Comparison of ENCODE assay signal across 12 mouse cellular contexts in the genomic region with DNA sequence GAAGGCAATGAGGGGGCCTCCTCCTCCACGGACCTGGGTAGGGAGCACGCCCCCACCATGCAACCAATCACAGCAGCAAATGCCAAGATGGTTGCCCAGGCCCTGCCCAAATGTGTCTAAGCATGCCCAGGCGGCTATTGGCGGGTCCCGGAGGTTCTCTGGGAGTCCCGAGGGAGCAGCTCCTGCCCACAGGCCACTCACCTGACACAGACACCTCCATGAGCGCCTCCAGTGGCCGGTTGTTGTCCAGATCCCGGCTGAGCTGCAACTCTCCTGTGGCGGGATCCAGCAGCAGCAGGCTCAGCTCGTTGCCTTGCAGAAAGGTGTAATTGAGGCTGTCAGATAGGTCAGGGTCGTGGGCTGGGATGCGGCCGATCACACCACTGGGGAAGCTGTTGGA. TPM values are rescaled to one million over a fixed set of nuclear protein-coding genes. Genes with fewer than 3 reads are reported as not detected.
A peak's percentile ranks its signal among the peaks of the same experiment; 100 is the strongest.
DNase-seq lines count a peak whose midpoint lies in the region; ATAC-seq and TF ChIP-seq lines count a peak whose summit lies in the region.
"Had no signal": no experiment of that assay in that cellular context is flagged by ENCODE, and none has a peak within 500 bp of the region (broad histone marks: within the 10 kb centered on the region; RNA-seq: fewer than 3 reads in every experiment).

No protein-coding gene starts in this region.

- no peak for TF ChIP-seq CTCF in lung, embryonic 14.5 days (IDR thresholded peaks at IDR 0.05; ENCODE audit: low read depth)

- ATAC-seq in forebrain, embryonic 11.5 days (replicated peaks; ENCODE audit: low FRiP score): no peak
- no peak for ATAC-seq in lung, embryonic 14.5 days (ENCODE audit: insufficient read depth)
- ATAC-seq in hindbrain, embryonic 13.5 days (ENCODE audit: low FRiP score): no peak
- ATAC-seq in neural tube, embryonic 13.5 days (ENCODE audit: low read depth): no peak
- ATAC-seq in liver, embryonic 12.5 days: no peak
- ATAC-seq: Patski had no signal

- WGBS in forebrain, embryonic 10.5 days: 77% methylated on average over 14 of the region's 14 CpGs
- WGBS in forebrain, embryonic 11.5 days: 81% methylated on average over 14 of the region's 14 CpGs
- 57% methylated on average over 14 of the region's 14 CpGs for WGBS in lung, embryonic 14.5 days
- 69% methylated on average over 14 of the region's 14 CpGs for WGBS in hindbrain, embryonic 13.5 days
- 69% methylated on average over 14 of the region's 14 CpGs for WGBS in neural tube, embryonic 13.5 days
- 50% methylated on average over 14 of the region's 14 CpGs for WGBS in liver, embryonic 12.5 days (ENCODE audit: insufficient replicate concordance)

- peaks cover 39% of the 10 kb centered on the region for H3K27me3 ChIP-seq in forebrain, embryonic 10.5 days (ENCODE audit: poor library complexity, severe bottlenecking)
- H3K27me3 ChIP-seq in forebrain, embryonic 11.5 days (ENCODE audit: control insufficient read depth, insufficient read depth, low read length): peaks cover 16% of the 10 kb centered on the region
- H3K27me3 ChIP-seq in lung, embryonic 14.5 days (ENCODE audit: insufficient read depth, low read length): peaks cover 29% of the 10 kb centered on the region
- H3K27me3 ChIP-seq in hindbrain, embryonic 13.5 days: peaks cover 39% of the 10 kb centered on the region
- peaks cover 33% of the 10 kb centered on the region for H3K27me3 ChIP-seq in neural tube, embryonic 13.5 days
- H3K27me3 ChIP-seq in liver, embryonic 12.5 days (replicated peaks): peaks cover 89% of the 10 kb centered on the region
- H3K27me3 ChIP-seq: Patski had no signal

- H3K4me3 ChIP-seq in forebrain, embryonic 10.5 days: peak overlapping the region; percentile 20; the same call in 1 of the 2 replicates
- H3K4me3 ChIP-seq in forebrain, embryonic 11.5 days (ENCODE audit: low read depth, low read length): no peak overlapping the region
- peak overlapping the region; percentile 28; the same call in 1 of the 2 replicates for H3K4me3 ChIP-seq in lung, embryonic 14.5 days (ENCODE audit: low read depth, low read length)
- H3K4me3 ChIP-seq in hindbrain, embryonic 13.5 days: peak overlapping the region; percentile 9; the same call in 1 of the 2 replicates
- peak overlapping the region; percentile 21 for H3K4me3 ChIP-seq in neural tube, embryonic 13.5 days
- no peak overlapping the region for H3K4me3 ChIP-seq in liver, embryonic 12.5 days
- H3K4me3 ChIP-seq: gastrocnemius, adult 2 months had no signal

- peaks cover 56% of the 10 kb centered on the region for H3K4me1 ChIP-seq in forebrain, embryonic 10.5 days
- peaks cover 6% of the 10 kb centered on the region for H3K4me1 ChIP-seq in forebrain, embryonic 11.5 days (replicated peaks; ENCODE audit: control insufficient read depth, insufficient read depth, low read length)
- H3K4me1 ChIP-seq in lung, embryonic 14.5 days (ENCODE audit: insufficient read depth): no peaks in the 10 kb centered on the region
- H3K4me1 ChIP-seq in hindbrain, embryonic 13.5 days (replicated peaks): peaks cover 49% of the 10 kb centered on the region
- H3K4me1 ChIP-seq in neural tube, embryonic 13.5 days (replicated peaks): peaks cover 53% of the 10 kb centered on the region
- H3K4me1 ChIP-seq in liver, embryonic 12.5 days: peaks cover 25% of the 10 kb centered on the region

- no peak overlapping the region for H3K9ac ChIP-seq in forebrain, embryonic 11.5 days (ENCODE audit: low read length)
- H3K9ac ChIP-seq in lung, embryonic 14.5 days: peak overlapping the region; percentile 23; the same call in 1 of the 2 replicates
- H3K9ac ChIP-seq in hindbrain, embryonic 13.5 days: no peak overlapping the region
- H3K9ac ChIP-seq in neural tube, embryonic 13.5 days: no peak overlapping the region
- H3K9ac ChIP-seq in liver, embryonic 12.5 days: no peak overlapping the region

- H3K36me3 ChIP-seq in forebrain, embryonic 10.5 days (replicated peaks): peaks cover 74% of the 10 kb centered on the region
- peaks cover 21% of the 10 kb centered on the region for H3K36me3 ChIP-seq in forebrain, embryonic 11.5 days (ENCODE audit: control insufficient read depth, insufficient read depth, low read length)
- peaks cover 19% of the 10 kb centered on the region for H3K36me3 ChIP-seq in lung, embryonic 14.5 days (ENCODE audit: insufficient read depth)
- H3K36me3 ChIP-seq in hindbrain, embryonic 13.5 days: peaks cover 20% of the 10 kb centered on the region
- peaks cover 16% of the 10 kb centered on the region for H3K36me3 ChIP-seq in neural tube, embryonic 13.5 days
- no peaks in the 10 kb centered on the region for H3K36me3 ChIP-seq in liver, embryonic 12.5 days

- H3K4me2 ChIP-seq in forebrain, embryonic 11.5 days (ENCODE audit: low read depth, low read length, severe bottlenecking): no peak overlapping the region; the same call in 1 of the 2 replicates
- H3K4me2 ChIP-seq in lung, embryonic 14.5 days: peak overlapping the region; percentile 59
- H3K4me2 ChIP-seq in hindbrain, embryonic 13.5 days: peak overlapping the region; percentile 42
- peak overlapping the region; percentile 47 for H3K4me2 ChIP-seq in neural tube, embryonic 13.5 days
- no peak overlapping the region for H3K4me2 ChIP-seq in liver, embryonic 12.5 days

- H3K27ac ChIP-seq in forebrain, embryonic 10.5 days: no peak overlapping the region
- no peak overlapping the region for H3K27ac ChIP-seq in forebrain, embryonic 11.5 days (ENCODE audit: low read depth, low read length)
- no peak overlapping the region for H3K27ac ChIP-seq in lung, embryonic 14.5 days (ENCODE audit: low read depth)
- no peak overlapping the region for H3K27ac ChIP-seq in hindbrain, embryonic 13.5 days
- no peak overlapping the region for H3K27ac ChIP-seq in neural tube, embryonic 13.5 days (replicated peaks)
- H3K27ac ChIP-seq in liver, embryonic 12.5 days: no peak overlapping the region
- H3K27ac ChIP-seq: gastrocnemius, adult 2 months; macrophage had no signal

- H3K9me3 ChIP-seq in forebrain, embryonic 10.5 days: peaks cover 45% of the 10 kb centered on the region
- peaks cover 25% of the 10 kb centered on the region for H3K9me3 ChIP-seq in forebrain, embryonic 11.5 days (ENCODE audit: control insufficient read depth, low read length)
- peaks cover 13% of the 10 kb centered on the region; the same call in 1 of the 2 replicates for H3K9me3 ChIP-seq in lung, embryonic 14.5 days (ENCODE audit: low read depth, low read length)
- 0 out of 2 replicates have a peak, but pooled peaks cover 6% of the 10 kb centered on the region for H3K9me3 ChIP-seq in hindbrain, embryonic 13.5 days
- H3K9me3 ChIP-seq in neural tube, embryonic 13.5 days: peaks cover 9% of the 10 kb centered on the region; the same call in 1 of the 2 replicates
- 0 out of 2 replicates have a peak, but pooled peaks cover 4% of the 10 kb centered on the region for H3K9me3 ChIP-seq in liver, embryonic 12.5 days (replicated peaks)

- DNase-seq in forebrain, embryonic 10.5 days (ENCODE audit: extremely low spot score, low spot score): no peak
- DNase-seq in forebrain, embryonic 11.5 days (ENCODE audit: low spot score): no peak
- no peak for DNase-seq in lung, embryonic 14.5 days
- DNase-seq in lung, postnatal 14 days: no peak
- no peak for DNase-seq in embryo, embryonic 9.5 days (ENCODE audit: extremely low spot score)
- DNase-seq: cerebellum, postnatal 25 days; gastrocnemius, adult 2 months had no signal

RNA-seq across cellular contexts. Expression of a gene that starts 3.6 kb away (rescaled TPM):
- 2.4 and 2.6 TPM in 2 replicates for polyA plus RNA-seq in forebrain, embryonic 10.5 days (2016; fragmentation: Nextera tagmentation; extraction: Ambion mirVana)
- 7.3 and 7.9 TPM in 2 replicates for polyA plus RNA-seq in forebrain, embryonic 11.5 days (2014; fragmentation: Nextera tagmentation; extraction: Ambion mirVana)
- polyA plus RNA-seq in lung, embryonic 14.5 days (2014; fragmentation: Nextera tagmentation; extraction: Ambion mirVana): 9.0 and 9.9 TPM in 2 replicates
- polyA plus RNA-seq in hindbrain, embryonic 13.5 days (2015; fragmentation: Nextera tagmentation; extraction: Ambion mirVana): 1.6 and 1.8 TPM in 2 replicates
- 1.8 TPM in 2 replicates for polyA plus RNA-seq in neural tube, embryonic 13.5 days (2015; fragmentation: Nextera tagmentation; extraction: Ambion mirVana)
- polyA plus RNA-seq in liver, embryonic 12.5 days (2016; fragmentation: Nextera tagmentation; extraction: Ambion mirVana): 0.11 and 0.25 TPM in 2 replicates
- polyA plus RNA-seq: macrophage had no signal

RNA-seq across cellular contexts. Expression of a gene that starts 27.5 kb away (rescaled TPM):
- 13.9 and 16.2 TPM in 2 replicates for polyA plus RNA-seq in forebrain, embryonic 10.5 days (2016; fragmentation: Nextera tagmentation; extraction: Ambion mirVana)
- polyA plus RNA-seq in forebrain, embryonic 11.5 days (2014; fragmentation: Nextera tagmentation; extraction: Ambion mirVana): 15.5 and 16.6 TPM in 2 replicates
- 8.6 and 9.8 TPM in 2 replicates for polyA plus RNA-seq in lung, embryonic 14.5 days (2014; fragmentation: Nextera tagmentation; extraction: Ambion mirVana)
- 33.9 and 36.4 TPM in 2 replicates for polyA plus RNA-seq in hindbrain, embryonic 13.5 days (2015; fragmentation: Nextera tagmentation; extraction: Ambion mirVana)
- 32.5 TPM in 2 replicates for polyA plus RNA-seq in neural tube, embryonic 13.5 days (2015; fragmentation: Nextera tagmentation; extraction: Ambion mirVana)
- polyA plus RNA-seq in liver, embryonic 12.5 days (2016; fragmentation: Nextera tagmentation; extraction: Ambion mirVana): 14.4 and 15.1 TPM in 2 replicates

Comparison
In these comparisons a context has a peak if more than half of its experiments do, and no peak if none do; other contexts are left out.
1. H3K4me3 ChIP-seq: peak in forebrain, embryonic 10.5 days (single experiment), lung, embryonic 14.5 days (single experiment), hindbrain, embryonic 13.5 days (single experiment) and neural tube, embryonic 13.5 days (single experiment); none in forebrain, embryonic 11.5 days (single experiment) and liver, embryonic 12.5 days (single experiment).
2. H3K4me2 ChIP-seq: peak in lung, embryonic 14.5 days (single experiment), hindbrain, embryonic 13.5 days (single experiment) and neural tube, embryonic 13.5 days (single experiment); none in forebrain, embryonic 11.5 days (single experiment) and liver, embryonic 12.5 days (single experiment).